Mouse (Mus musculus): ENCODE data around the gene Olfr382.
"Not testable (repeated sequence)": the region's sequence is repeated elsewhere in the genome, so short reads cannot be mapped to it uniquely, and the experiment has no call there.

DNA sequence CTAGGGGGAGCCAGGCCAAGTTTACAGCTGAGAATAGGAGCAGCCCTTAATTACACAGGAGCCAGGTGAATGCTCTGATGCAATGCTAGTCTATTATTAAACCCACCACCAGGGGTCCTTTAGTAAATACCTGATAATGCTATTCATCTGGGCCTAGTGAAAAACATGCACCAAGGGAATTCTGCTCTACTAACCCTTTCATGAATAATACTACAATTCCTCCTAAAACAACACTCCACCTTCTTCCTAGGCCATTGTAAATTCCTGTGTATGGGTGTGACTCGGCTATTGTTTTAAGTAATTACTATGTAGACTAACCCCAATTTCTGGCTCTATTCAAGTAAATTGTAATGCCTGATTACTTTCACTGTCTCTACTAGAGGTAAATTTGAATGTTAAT is 12.0 kb upstream of the Olfr382 start:
- not testable (repeated sequence) for TF ChIP-seq CTCF (IDR thresholded peaks at IDR 0.05; ENCODE audit: borderline replicate concordance, insufficient read depth, low read depth, low read length); POLR2A (IDR thresholded peaks at IDR 0.05; ENCODE audit: borderline replicate concordance, insufficient read depth, low read length)

Measured in cerebellum, adult 2 months (tissue).